Mouse (Mus musculus) limb, embryonic 14.5 days (tissue): ENCODE measurements around the gene Cfap97d2. TPM values are rescaled to one million over a fixed set of nuclear protein-coding genes. Genes with fewer than 3 reads are reported as not detected.
A peak's percentile ranks its signal among the peaks of the same experiment; 100 is the strongest.

Source experiments
- ATAC-seq: fragments of 200-750 bp; cut with Nextera tagmentation; 2 replicates; pipeline ENCODE4 v1.8.0; 2017; ENCODE audit warnings: low read depth, moderate number of reproducible peaks, moderate TSS enrichment; ENCODE audit not compliant: low FRiP score
- DNase-seq: peaks from one replicate; pipeline ENCODE4 v3.0.0-alpha.2; 2015; ENCODE audit warnings: low spot score
- H3K27ac ChIP-seq: fragments of 300-500 bp; sonication (generic); replicated peaks from 2 replicates; pipeline ENCODE4 v1.5.1; 2014; ENCODE audit warnings: low read depth, mild to moderate bottlenecking, low read length, moderate library complexity, mixed read lengths
- H3K27me3 ChIP-seq: fragments of 300-500 bp; sonication (generic); 2 replicates; pipeline ENCODE4 v1.6.1; 2014; ENCODE audit warnings: low read length, mixed read lengths; ENCODE audit not compliant: control insufficient read depth, insufficient read depth
- H3K36me3 ChIP-seq: fragments of 300-500 bp; sonication (generic); 2 replicates; pipeline ENCODE4 v1.6.1; 2014; ENCODE audit warnings: mild to moderate bottlenecking, low read length, moderate library complexity, mixed read lengths; ENCODE audit not compliant: control insufficient read depth, insufficient read depth
- H3K4me1 ChIP-seq: fragments of 300-500 bp; sonication (generic); 2 replicates; pipeline ENCODE4 v1.6.1; 2014; ENCODE audit warnings: antibody characterized with exemption, low read length, mixed read lengths; ENCODE audit not compliant: control insufficient read depth, insufficient read depth
- H3K4me2 ChIP-seq: fragments of 300-500 bp; sonication (generic); replicated peaks from 2 replicates; pipeline ENCODE4 v1.6.1; 2014; ENCODE audit warnings: low read depth, mild to moderate bottlenecking, low read length, moderate library complexity; ENCODE audit not compliant: severe bottlenecking
- H3K4me3 ChIP-seq: fragments of 300-500 bp; sonication (generic); replicated peaks from 2 replicates; pipeline ENCODE4 v1.5.1; 2014; ENCODE audit warnings: low read length
- H3K9ac ChIP-seq: fragments of 300-500 bp; sonication (generic); 2 replicates; pipeline ENCODE4 v1.6.1; 2014; ENCODE audit warnings: mild to moderate bottlenecking, low read depth, low read length, moderate library complexity; ENCODE audit not compliant: severe bottlenecking
- H3K9me3 ChIP-seq: fragments of 300-500 bp; sonication (generic); 2 replicates; pipeline ENCODE4 v1.6.1; 2016; ENCODE audit warnings: low read length; ENCODE audit not compliant: control insufficient read depth
- POLR2A ChIP-seq: fragments of 200-500 bp; IDR thresholded peaks from 2 replicates; pipeline ENCODE4 v1.8.0; 2012; ENCODE audit warnings: inconsistent platforms, mild to moderate bottlenecking, moderate library complexity, borderline replicate concordance; ENCODE audit not compliant: insufficient read depth, insufficient read length; ENCODE audit errors: extremely low read depth
- WGBS: fragments of 180-500 bp; shearing (Covaris S2); extraction: QIAGEN DNeasy Blood & Tissue Kit; methylation state at CpG from one replicate; pipeline ENCODE4 v1.1.7; 2014; 5-methylcytosine and 5-hydroxymethylcytosine counted together
- polyA plus RNA-seq, 2 experiments: library from polyadenylated mRNA; depleted of rRNA in 1 of 2; stranded (reverse) in 1 of 2; unstranded in 1 of 2; fragments of >200 nt; fragmentation: Nextera tagmentation in 1 of 2; extraction: Ambion mirVana in 1 of 2; gene quantifications; 2 replicates each; pipeline versions ENCODE4 v1.2.1 to v1.2.3; 2012 to 2014

Gene Cfap97d2
- polyA plus RNA-seq, 2 experiments = 0.10 TPM; not detected in 1

DNA sequence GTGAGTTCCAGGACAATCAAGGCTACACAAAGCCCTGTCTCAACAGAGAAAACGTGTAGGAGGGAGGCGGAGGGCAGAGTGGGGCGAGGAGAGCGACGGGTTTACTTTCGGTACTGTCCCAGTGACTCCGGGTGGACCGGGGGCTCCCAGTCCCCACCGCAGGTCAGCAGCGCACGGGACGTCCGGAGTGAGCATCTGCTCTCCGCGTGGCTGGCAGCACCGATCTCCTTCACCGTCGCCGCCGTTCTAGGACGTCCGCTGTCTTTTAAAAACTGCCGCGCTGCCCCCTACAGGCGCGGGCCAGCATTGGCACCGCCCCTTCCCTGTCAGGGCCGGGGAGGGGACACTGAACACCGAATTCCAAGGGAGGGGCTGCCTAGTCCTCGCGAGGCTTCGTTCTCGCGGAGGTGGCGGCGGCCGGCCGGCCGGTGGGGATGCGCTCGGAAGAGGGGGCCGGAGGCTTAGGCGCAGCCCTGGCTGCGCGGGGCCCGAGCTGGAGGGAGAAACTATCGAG, 79.6 kb downstream of the Cfap97d2 start, which contains the start of gene Upf3a:
Upf3a (plus strand) TSS at position 366 of the 514 bp plus-strand sequence.
- Histone ChIP-seq H3K27me3 (no peaks in the 10 kb centered on the region), H3K4me3 (peak within 1 kb of the TSS; percentile 71), H3K9ac (peak within 1 kb of the TSS; percentile 98), H3K4me2 (peak within 1 kb of the TSS; percentile 83), H3K27ac (peak within 1 kb of the TSS; percentile 99), H3K36me3 (peaks cover 37% of the 10 kb centered on the region), H3K9me3 (no peaks in the 10 kb centered on the region), H3K4me1 (peaks cover 8% of the 10 kb centered on the region)
- DNase-seq (peak; percentile 96), ATAC-seq (peak; percentile 94)
- WGBS = 0% methylated on average over 40 of the region's 47 CpGs
- peak; percentile 75; the same call in 1 of the 2 replicates for TF ChIP-seq POLR2A

DNA sequence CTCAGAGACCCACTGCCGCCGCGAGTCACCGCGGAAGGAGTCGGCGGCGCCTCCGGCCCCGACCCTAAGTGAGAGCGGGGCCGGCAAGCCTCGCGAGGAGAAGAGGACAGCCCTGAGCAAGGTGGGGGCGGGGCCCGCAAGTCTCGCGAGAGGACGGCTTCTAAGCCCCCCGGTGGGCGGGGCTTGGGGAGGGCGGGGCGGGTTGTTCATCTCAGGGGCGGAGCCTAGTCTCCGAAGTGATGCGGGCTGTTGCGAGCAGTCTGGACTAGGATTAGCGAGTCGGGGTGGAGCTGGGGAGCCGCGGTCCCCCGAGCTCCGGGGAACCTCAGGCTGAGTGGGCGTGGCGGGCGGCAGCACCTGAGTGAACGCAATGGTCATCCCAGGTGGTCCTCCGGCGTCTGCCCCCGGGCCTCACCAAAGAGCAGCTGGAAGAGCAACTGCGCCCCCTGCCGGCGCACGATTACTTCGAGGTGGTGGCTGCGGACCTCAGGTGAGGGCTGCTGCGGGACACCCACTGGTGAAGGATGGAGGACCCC, 80.1 kb downstream of the Cfap97d2 start:
- Histone ChIP-seq H3K4me2 (peak overlapping the region; percentile 83), H3K4me1 (peaks cover 8% of the 10 kb centered on the region), H3K4me3 (peak overlapping the region; percentile 71), H3K9me3 (no peaks in the 10 kb centered on the region), H3K27me3 (no peaks in the 10 kb centered on the region), H3K9ac (peak overlapping the region; percentile 98), H3K27ac (peak overlapping the region; percentile 99), H3K36me3 (peaks cover 32% of the 10 kb centered on the region)
- DNase-seq (peak; percentile 98), ATAC-seq (peak; percentile 94)
- WGBS = 0% methylated on average over 18 of the region's 47 CpGs
- no peak; the same call in 1 of the 2 replicates for TF ChIP-seq POLR2A

DNA sequence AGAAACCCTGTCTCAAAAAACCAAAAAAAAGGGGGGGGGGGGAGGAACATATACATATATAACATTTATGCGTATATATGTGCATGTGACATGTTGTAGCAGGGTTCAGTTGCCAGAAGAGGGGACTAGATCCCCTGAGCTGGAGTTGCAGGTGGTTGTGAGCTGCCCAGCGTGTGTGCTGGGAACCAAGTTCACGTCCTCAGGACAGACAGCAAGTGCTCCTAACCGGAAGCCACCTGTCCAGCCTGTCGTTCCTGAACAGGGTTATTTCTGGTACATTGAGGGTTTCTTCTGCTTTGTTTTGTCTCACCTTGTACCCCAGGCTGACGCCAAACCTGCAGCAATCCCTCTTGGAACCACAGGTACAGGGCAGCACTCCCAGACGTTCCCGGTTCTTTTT, 83.9 kb downstream of the Cfap97d2 start:
- no peaks in the 10 kb centered on the region for H3K27me3 ChIP-seq
- no peak overlapping the region for H3K27ac ChIP-seq
- no peak for TF ChIP-seq POLR2A
- H3K9ac ChIP-seq = no peak overlapping the region
- no peak overlapping the region for H3K4me2 ChIP-seq
- H3K9me3 ChIP-seq = no peaks in the 10 kb centered on the region
- H3K36me3 ChIP-seq = peaks cover 41% of the 10 kb centered on the region
- DNase-seq (no peak), ATAC-seq (no peak)
- peaks cover 7% of the 10 kb centered on the region for H3K4me1 ChIP-seq
- 92% methylated on average over 8 of the region's 8 CpGs for WGBS
- H3K4me3 ChIP-seq = no peak overlapping the region

Other genes with a start within 250 kb of the Cfap97d2 start
- 44.7 and 48.6 TPM in 2 replicates for gene Gas6, start 211.4 kb upstream of the Cfap97d2 start, polyA plus RNA-seq (2012; rRNA removed)
- 31.1 and 32.7 TPM in 2 replicates for gene Gas6, start 211.4 kb upstream of the Cfap97d2 start, polyA plus RNA-seq (2014; fragmentation: Nextera tagmentation; extraction: Ambion mirVana)
- gene 1700029H14Rik, start 143.4 kb upstream of the Cfap97d2 start, polyA plus RNA-seq (2012; rRNA removed) = not detected in 2 replicates
- gene 1700029H14Rik, start 143.4 kb upstream of the Cfap97d2 start, polyA plus RNA-seq (2014; fragmentation: Nextera tagmentation; extraction: Ambion mirVana) = not detected in 2 replicates
- 31.6 and 35.4 TPM in 2 replicates for gene Rasa3, start 28.3 kb upstream of the Cfap97d2 start, polyA plus RNA-seq (2012; rRNA removed)
- gene Rasa3, start 28.3 kb upstream of the Cfap97d2 start, polyA plus RNA-seq (2014; fragmentation: Nextera tagmentation; extraction: Ambion mirVana) = 29.2 and 30.8 TPM in 2 replicates
- gene Cdc16, start 51.8 kb downstream of the Cfap97d2 start, polyA plus RNA-seq (2012; rRNA removed) = 163 and 178 TPM in 2 replicates
- 252 and 260 TPM in 2 replicates for gene Cdc16, start 51.8 kb downstream of the Cfap97d2 start, polyA plus RNA-seq (2014; fragmentation: Nextera tagmentation; extraction: Ambion mirVana)
- gene Upf3a, start 79.7 kb downstream of the Cfap97d2 start, polyA plus RNA-seq (2012; rRNA removed) = 19.3 and 25.6 TPM in 2 replicates
- gene Upf3a, start 79.7 kb downstream of the Cfap97d2 start, polyA plus RNA-seq (2014; fragmentation: Nextera tagmentation; extraction: Ambion mirVana) = 39.2 and 42.6 TPM in 2 replicates
- gene AF366264, start 132.5 kb downstream of the Cfap97d2 start, polyA plus RNA-seq (2012; rRNA removed) = not detected in 2 replicates
- not detected in 2 replicates for gene AF366264, start 132.5 kb downstream of the Cfap97d2 start, polyA plus RNA-seq (2014; fragmentation: Nextera tagmentation; extraction: Ambion mirVana)
- 25.9 and 28.8 TPM in 2 replicates for gene Champ1, start 163.8 kb downstream of the Cfap97d2 start, polyA plus RNA-seq (2012; rRNA removed)
- 38.2 and 39.6 TPM in 2 replicates for gene Champ1, start 163.8 kb downstream of the Cfap97d2 start, polyA plus RNA-seq (2014; fragmentation: Nextera tagmentation; extraction: Ambion mirVana)
- 28.5 and 30.2 TPM in 2 replicates for gene Coprs, start 184.4 kb downstream of the Cfap97d2 start, polyA plus RNA-seq (2012; rRNA removed)
- 40.4 and 45.9 TPM in 2 replicates for gene Coprs, start 184.4 kb downstream of the Cfap97d2 start, polyA plus RNA-seq (2014; fragmentation: Nextera tagmentation; extraction: Ambion mirVana)